Mouse (Mus musculus) heart, embryonic 10.5 days (tissue): Measurements from ENCODE around the gene Ppp1r12a. TPM values are rescaled to one million over a fixed set of nuclear protein-coding genes. Genes with fewer than 3 reads are reported as not detected.

Experiments used
- DNase-seq: peaks from one replicate; pipeline ENCODE4 v3.0.0-alpha.2; 2017; ENCODE audit warnings: low spot score
- H3K27ac ChIP-seq: fragments of 300-500 bp; sonication (generic); 2 replicates; pipeline ENCODE4 v1.5.1; 2016; ENCODE audit warnings: mild to moderate bottlenecking
- H3K27me3 ChIP-seq: fragments of 300-500 bp; sonication (generic); 2 replicates; pipeline ENCODE4 v1.6.1; 2016; ENCODE audit warnings: mild to moderate bottlenecking; ENCODE audit not compliant: poor library complexity, insufficient read depth, severe bottlenecking
- H3K36me3 ChIP-seq: fragments of 300-500 bp; sonication (generic); 2 replicates; pipeline ENCODE4 v1.6.1; 2016; ENCODE audit warnings: mild to moderate bottlenecking, moderate library complexity
- H3K4me1 ChIP-seq: fragments of 300-500 bp; sonication (generic); 2 replicates; pipeline ENCODE4 v1.6.1; 2016; ENCODE audit warnings: mild to moderate bottlenecking
- H3K4me3 ChIP-seq: fragments of 300-500 bp; sonication (generic); 2 replicates; pipeline ENCODE4 v1.5.1; 2016; ENCODE audit warnings: mild to moderate bottlenecking, moderate library complexity
- H3K9me3 ChIP-seq: fragments of 300-500 bp; sonication (generic); 2 replicates; pipeline ENCODE4 v1.6.1; 2016; ENCODE audit warnings: mild to moderate bottlenecking, moderate library complexity
- WGBS: fragments of 180-500 bp; shearing (Covaris S2); methylation state at CpG from one replicate; pipeline ENCODE4 v1.1.7; 2016; 5-methylcytosine and 5-hydroxymethylcytosine counted together
- polyA plus RNA-seq: library from polyadenylated mRNA; unstranded; fragments of >200 nt; fragmentation: Nextera tagmentation; extraction: Ambion mirVana; gene quantifications from 2 replicates; pipeline ENCODE4 v1.2.1, GENCODE M21; 2016

Ppp1r12a gene
- 110 and 112 TPM in 2 replicates for polyA plus RNA-seq

DNA sequence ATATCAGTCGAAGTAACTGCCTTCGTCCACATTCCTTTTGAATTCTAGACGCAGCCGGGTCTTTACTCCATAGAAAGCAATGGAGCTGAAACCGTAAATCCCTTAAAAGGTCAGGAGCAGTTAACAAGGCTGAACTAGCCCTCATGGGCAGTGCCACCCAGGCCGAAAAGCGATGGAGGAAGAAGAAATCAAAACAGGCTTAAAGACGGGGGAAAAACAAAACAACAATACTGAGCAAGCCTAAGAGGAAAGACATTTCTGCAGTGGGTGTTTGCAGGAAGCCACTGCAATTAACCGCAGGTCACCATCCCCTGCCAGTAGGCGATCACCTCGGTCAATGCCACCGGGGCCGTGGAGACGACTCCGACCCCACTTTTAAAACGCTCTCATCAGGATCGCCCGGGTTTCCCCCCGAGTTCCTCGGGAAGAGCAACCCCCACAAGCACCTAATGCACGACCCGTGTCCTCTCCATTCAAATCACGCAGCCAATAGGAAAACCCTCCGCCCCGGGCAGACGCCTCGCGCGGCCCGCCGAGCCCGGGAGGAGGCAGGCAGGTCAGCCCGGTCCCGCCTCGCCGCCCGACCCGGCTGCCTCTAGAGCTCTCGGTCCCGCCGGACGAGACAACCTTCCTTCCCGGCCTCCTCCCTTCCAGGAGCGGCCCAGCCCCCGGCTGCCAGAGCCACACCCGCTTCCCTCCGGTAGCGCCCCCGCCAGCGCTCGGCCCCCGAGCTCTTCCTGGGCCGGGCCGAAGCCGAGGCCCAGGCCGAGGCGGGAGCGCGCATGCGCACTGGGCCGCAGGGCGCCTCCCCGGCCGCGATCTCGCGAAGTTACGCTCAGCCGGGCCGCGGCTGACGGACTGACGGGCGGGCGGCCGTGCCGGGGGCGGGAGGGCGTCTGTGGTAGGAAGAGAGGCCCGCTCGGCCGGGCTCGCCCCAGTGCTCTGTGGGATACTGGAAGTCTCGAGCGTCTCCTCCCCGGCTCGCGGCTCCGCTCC is at the start of gene Ppp1r12a:
TSS of gene Ppp1r12a (plus strand) at position 933 of the 996 bp plus-strand sequence.
- Histone ChIP-seq H3K4me1 (peaks cover 20% of the 10 kb centered on the region; the same call in 1 of the 2 replicates), H3K27ac (peak within 1 kb of the TSS; percentile 100), H3K9me3 (no peaks in the 10 kb centered on the region), H3K4me3 (peak within 1 kb of the TSS; percentile 100), H3K36me3 (no peaks in the 10 kb centered on the region), H3K27me3 (no peaks in the 10 kb centered on the region)
- DNase-seq = peak; percentile 96
- under 1% methylated on average over 88 of the region's 89 CpGs for WGBS

DNA sequence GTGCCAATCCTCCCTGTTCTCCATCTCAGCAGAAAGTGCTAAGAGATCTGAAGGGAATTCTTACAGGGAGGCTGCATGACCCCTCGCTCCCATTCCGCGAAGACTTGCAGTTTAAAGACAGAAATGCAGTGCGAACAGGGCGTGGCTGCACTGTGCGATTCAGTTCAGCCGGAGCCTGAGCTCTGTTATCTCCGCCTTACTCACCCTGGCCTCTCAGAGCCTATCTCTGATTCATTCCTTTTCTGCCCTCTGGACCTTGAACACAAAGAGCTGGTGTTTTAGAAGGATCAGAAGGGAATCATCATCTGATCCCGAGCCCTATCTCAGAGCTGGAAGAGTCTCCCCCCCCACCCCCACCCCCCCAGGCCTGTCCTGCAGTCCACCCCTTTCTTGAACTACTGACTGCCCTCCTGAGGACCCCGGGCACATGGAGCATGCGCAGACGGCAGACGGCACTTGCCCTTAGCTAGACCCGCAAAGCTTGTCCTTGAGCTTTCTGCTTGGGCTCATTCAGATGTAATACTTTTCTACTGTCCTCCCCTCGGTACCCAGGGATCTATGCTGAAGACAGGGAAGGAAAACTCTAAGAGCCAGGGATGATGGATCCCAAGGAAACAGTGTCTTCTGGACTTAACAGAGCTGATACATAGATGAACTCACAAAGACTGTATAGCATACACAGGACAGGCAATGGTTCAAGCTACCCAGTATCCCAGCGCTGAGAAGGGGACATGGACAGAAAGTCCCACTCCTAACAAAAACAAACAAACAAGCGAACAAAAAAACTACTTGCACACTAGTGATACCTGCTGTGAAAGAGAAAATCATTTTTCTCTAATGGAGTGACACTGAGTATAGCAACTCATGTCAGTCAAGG is 48.4 kb upstream of the Ppp1r12a start:
- Histone ChIP-seq H3K4me3 (peak overlapping the region; percentile 52), H3K4me1 (peaks cover 13% of the 10 kb centered on the region; the same call in 1 of the 2 replicates), H3K27ac (peak overlapping the region; percentile 86), H3K9me3 (no peaks in the 10 kb centered on the region), H3K36me3 (no peaks in the 10 kb centered on the region), H3K27me3 (no peaks in the 10 kb centered on the region)
- peak; percentile 90 for DNase-seq
- WGBS = 15% methylated on average over 17 of the region's 17 CpGs

DNA sequence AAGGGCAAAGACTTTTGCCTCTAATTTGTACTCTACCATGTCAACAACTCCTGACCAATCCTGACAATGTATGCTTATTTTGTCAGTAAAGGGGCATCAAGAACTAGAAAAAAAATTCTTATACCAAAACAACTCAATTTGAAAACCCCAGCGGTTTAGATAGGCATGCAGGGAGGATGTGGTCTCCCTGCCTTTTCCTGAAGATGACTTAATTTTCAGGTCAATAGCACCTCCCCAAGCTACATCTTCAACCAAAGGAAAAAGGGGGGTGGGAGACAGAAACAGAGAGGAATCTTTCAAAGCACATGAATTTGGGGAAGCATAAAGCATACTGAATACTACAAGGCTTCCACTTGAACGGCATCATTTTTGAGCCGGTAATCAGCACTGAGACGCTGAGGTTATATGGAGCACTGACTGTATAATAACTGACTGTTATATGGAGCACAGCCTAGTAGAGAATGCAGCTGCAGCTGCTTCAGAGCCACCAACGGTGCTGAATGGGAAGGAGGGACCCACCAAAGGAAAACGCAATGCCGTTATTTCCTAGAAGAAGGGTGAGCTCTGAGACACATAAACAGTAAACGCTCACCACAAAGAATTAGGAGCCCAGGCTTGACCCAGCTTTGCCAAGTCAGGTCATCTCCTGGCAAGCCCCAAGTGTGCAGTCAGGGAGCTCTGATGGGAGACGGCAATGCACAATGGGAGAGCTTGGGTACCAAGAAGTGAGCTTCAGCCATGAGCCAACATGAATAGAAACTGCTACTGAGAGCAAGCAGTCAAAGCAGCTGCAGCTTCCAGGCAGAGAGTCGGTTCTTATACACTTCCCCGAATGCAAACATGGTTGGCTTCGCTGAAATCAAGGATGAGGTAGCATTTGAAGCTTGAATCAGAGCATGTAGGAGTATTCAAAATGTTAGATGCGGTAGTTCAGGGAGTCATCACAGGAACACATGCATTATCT is 43.5 kb upstream of the Ppp1r12a start:
- H3K36me3 ChIP-seq = no peaks in the 10 kb centered on the region
- no peak overlapping the region for H3K4me3 ChIP-seq
- no peaks in the 10 kb centered on the region for H3K9me3 ChIP-seq
- DNase-seq = no peak
- peaks cover 5% of the 10 kb centered on the region; the same call in 1 of the 2 replicates for H3K4me1 ChIP-seq
- H3K27me3 ChIP-seq = no peaks in the 10 kb centered on the region
- whole genome bisulfite sequencing = 80% methylated on average over 13 of the region's 13 CpGs
- no peak overlapping the region for H3K27ac ChIP-seq

DNA sequence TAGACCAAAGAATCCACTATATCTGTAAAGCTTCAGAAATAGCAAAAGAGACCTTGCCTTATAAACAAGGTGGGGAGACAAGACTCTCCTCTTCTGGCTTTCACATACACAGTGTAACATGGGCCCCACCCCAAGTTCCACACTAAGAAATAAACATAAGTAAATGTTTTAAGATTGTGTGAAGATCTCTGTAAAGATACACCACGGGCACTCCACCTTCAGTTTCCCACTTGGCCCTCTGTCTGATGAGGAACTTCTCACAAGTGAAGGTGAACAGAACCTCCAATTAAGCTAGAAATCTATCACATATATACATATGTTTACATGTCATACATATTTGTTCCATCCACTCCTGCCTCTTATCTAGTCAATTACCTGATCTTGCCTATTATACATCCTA is 42.6 kb upstream of the Ppp1r12a start:
- 62% methylated on average over 1 of the region's 1 CpGs for WGBS
- Histone ChIP-seq H3K4me1 (no peaks in the 10 kb centered on the region; the same call in 1 of the 2 replicates), H3K27me3 (no peaks in the 10 kb centered on the region)

DNA sequence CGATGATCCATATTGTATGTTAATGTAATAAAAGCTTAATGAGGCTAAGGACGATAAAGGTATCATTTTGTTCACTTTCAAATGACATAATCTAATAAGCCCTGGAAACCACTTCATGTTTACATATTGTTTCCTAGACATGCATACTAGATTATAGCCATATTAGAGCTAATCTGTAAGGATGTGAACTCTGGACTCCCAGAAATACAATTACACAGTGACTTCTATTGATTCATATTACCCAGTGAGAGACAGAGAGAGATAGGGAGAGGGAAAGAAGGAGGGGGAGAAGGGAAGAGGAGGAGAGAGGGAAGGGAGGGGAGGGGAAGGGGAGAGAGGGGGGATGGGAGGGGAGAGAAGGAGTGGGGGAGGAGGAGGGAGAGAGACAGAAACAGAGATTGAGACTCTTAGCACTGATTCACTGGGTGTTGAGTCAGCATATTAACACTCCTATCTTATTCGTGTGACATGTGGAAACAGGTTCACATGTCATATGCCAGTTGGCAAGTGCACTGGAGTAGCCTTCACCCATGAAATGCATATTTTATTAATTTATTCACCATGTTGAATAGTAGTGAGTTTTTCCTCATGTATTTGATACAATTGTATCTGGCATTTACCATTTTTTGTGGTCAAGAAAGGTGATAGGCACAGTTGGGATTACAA is 36.9 kb upstream of the Ppp1r12a start:
- 81% methylated on average over 3 of the region's 3 CpGs for whole genome bisulfite sequencing
- H3K4me1 ChIP-seq = no peaks in the 10 kb centered on the region
- H3K27me3 ChIP-seq = no peaks in the 10 kb centered on the region
- no peak for DNase-seq
- no peak overlapping the region for H3K27ac ChIP-seq
- H3K4me3 ChIP-seq = no peak overlapping the region
- no peaks in the 10 kb centered on the region for H3K36me3 ChIP-seq
- H3K9me3 ChIP-seq = no peaks in the 10 kb centered on the region

More for the DNA sequence above, 42.6 kb upstream of the Ppp1r12a start:
- Histone ChIP-seq H3K9me3 (no peaks in the 10 kb centered on the region), H3K4me3 (no peak overlapping the region), H3K27ac (no peak overlapping the region), H3K36me3 (no peaks in the 10 kb centered on the region)
- no peak for DNase-seq

DNA sequence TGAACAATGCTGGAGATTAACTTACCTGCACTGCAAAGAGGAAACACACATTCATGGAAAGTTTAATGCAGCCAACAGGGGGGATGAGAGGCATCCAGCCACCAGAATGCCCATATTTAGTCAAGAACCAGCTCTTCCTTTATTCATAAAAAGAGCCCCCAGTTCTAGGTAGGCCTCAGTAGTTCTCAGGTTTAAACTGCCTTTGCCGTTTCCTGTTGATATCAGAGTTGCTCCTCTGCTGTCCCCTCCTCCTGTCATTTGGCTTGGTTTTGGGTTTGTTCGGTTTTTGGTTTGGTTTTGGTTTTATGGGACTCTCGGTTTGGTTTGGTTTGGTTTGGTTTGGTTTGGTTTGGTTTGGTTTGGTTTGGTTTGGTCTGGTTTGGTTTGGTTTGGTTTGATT is 32.8 kb upstream of the Ppp1r12a start:
- no peak overlapping the region for H3K4me3 ChIP-seq
- H3K27ac ChIP-seq = no peak overlapping the region
- 77% methylated on average over 3 of the region's 3 CpGs for WGBS
- no peaks in the 10 kb centered on the region for H3K27me3 ChIP-seq
- H3K36me3 ChIP-seq = no peaks in the 10 kb centered on the region
- no peaks in the 10 kb centered on the region for H3K9me3 ChIP-seq
- DNase-seq = peak; percentile 11
- peaks cover 12% of the 10 kb centered on the region for H3K4me1 ChIP-seq

DNA sequence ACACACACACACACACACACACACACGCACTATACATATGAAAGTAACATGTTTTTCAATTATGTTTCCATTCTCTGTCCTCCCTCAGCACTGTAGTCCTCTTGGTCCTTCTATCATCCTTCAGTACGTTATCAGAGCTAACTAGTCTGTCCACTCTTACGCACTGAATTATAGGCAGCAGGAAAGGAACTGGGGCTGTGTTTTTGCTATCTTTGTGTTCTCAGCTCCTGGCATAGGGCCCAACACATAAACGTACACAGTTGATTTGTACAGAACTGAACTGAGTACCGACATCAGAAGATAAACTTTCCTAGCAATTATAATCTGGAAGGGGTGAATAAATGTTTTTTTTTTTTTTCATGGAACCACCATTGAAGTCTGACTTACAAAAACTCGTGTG is 30.1 kb upstream of the Ppp1r12a start:
- Histone ChIP-seq H3K9me3 (no peaks in the 10 kb centered on the region), H3K4me3 (no peak overlapping the region), H3K4me1 (peaks cover 12% of the 10 kb centered on the region), H3K27ac (no peak overlapping the region), H3K36me3 (no peaks in the 10 kb centered on the region), H3K27me3 (no peaks in the 10 kb centered on the region)
- whole genome bisulfite sequencing = 48% methylated on average over 6 of the region's 6 CpGs
- no peak for DNase-seq

DNA sequence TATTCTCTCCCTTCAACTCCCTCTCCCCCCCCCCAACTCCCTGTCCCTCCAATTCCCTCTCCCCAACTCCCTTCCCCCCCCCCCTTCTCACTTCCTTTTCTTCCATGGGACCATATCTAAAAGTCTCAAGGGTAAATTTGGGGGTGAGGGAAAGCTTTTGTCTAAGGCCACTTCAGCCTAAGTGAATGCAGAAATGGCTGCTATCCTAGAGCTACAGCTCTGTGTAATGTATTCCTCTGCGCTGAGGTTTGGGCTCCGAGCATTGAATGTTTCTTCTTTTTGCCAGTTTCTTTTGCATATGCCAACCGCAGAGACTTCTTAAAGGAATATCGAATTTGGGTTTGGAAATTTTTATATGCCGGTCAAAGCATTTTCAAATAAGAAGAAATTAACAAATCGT is 28.7 kb upstream of the Ppp1r12a start:
- 85% methylated on average over 6 of the region's 6 CpGs for WGBS
- Histone ChIP-seq H3K4me3 (no peak overlapping the region), H3K36me3 (no peaks in the 10 kb centered on the region)

DNA sequence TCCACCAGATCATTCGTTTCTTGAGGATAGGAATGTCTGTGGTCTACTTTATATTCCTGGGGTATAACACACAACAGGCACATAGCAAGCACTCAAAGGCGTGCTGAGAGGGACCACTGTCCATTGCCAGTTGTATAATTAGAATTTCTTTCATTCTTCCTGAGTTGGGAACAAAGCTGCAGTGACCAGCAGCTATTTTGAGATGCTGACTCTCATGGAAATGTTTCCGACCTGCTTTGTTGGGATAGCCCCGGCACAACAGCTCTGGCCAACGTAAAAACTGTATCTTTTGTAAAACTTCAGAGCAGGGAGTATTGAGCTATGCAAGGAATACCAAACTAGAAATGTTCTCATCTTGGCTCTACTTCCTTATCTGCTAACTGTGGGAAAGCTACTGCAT is 28.2 kb upstream of the Ppp1r12a start:
- H3K4me1 ChIP-seq = peaks cover 12% of the 10 kb centered on the region
- no peak for DNase-seq
- H3K27ac ChIP-seq = peak overlapping the region; percentile 67
- no peaks in the 10 kb centered on the region for H3K27me3 ChIP-seq
- no peaks in the 10 kb centered on the region for H3K36me3 ChIP-seq
- H3K4me3 ChIP-seq = no peak overlapping the region
- 28% methylated on average over 5 of the region's 5 CpGs for WGBS
- H3K9me3 ChIP-seq = no peaks in the 10 kb centered on the region

More for the DNA sequence above, 28.7 kb upstream of the Ppp1r12a start:
- H3K27ac ChIP-seq = peak overlapping the region; percentile 67
- no peaks in the 10 kb centered on the region for H3K27me3 ChIP-seq
- H3K9me3 ChIP-seq = no peaks in the 10 kb centered on the region
- DNase-seq = no peak
- H3K4me1 ChIP-seq = peaks cover 12% of the 10 kb centered on the region

DNA sequence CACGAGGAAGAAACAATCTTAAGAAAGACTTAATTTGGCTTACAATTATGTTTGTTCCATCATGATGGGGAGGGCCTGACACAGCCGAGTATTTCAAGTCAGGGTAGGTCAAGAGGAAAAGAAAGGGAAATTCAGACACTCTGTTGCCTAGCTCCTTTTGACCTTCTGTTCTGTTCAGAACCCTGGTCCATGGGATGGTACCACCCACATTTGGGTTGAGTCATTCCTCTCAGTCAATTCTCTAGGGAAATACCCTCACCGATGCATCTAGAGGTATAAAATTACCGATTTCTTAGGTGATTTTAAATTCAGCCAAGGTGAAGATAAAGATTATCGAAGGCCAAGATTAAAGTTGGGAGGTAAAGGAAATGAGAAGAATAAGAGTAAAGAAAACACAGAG is 23.6 kb upstream of the Ppp1r12a start:
- H3K36me3 ChIP-seq = no peaks in the 10 kb centered on the region
- 87% methylated on average over 5 of the region's 5 CpGs for WGBS
- no peaks in the 10 kb centered on the region for H3K9me3 ChIP-seq
- H3K4me3 ChIP-seq = no peak overlapping the region
- no peak overlapping the region for H3K27ac ChIP-seq
- no peaks in the 10 kb centered on the region for H3K27me3 ChIP-seq
- DNase-seq = no peak
- peaks cover 7% of the 10 kb centered on the region for H3K4me1 ChIP-seq

DNA sequence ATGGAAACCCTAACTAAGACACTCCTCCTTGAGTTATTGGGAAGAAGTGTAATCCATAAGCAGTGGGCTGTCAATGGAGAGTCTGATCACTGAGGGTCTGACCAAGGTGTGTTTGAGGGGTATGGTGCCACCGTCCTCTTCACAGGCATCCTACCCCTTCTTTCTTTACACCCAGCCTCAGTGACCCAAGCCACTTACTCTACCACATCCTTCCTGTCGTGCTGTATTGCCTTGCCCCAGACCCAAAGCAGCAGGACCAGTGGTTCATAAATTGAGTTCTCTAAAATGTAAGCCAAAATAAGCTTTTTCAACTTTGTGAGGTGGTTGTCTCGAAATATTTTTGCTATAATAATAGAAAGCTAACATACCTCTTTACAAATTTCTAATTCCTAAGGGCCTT is 22.2 kb upstream of the Ppp1r12a start:
- H3K4me1 ChIP-seq = no peaks in the 10 kb centered on the region
- H3K4me3 ChIP-seq = no peak overlapping the region
- DNase-seq = no peak
- no peak overlapping the region for H3K27ac ChIP-seq
- no peaks in the 10 kb centered on the region for H3K36me3 ChIP-seq
- H3K27me3 ChIP-seq = no peaks in the 10 kb centered on the region
- no peaks in the 10 kb centered on the region for H3K9me3 ChIP-seq
- WGBS = 67% methylated on average over 3 of the region's 3 CpGs
